Mouse (Mus musculus) MEL (cell line): Measurements from ENCODE around the gene Slc51b.

ENCODE experiments used
- CHD1 ChIP-seq: IDR thresholded peaks from 2 replicates; pipeline ENCODE4 v1.6.1; 2012; ENCODE audit warnings: low read depth, mild to moderate bottlenecking, inconsistent platforms, low read length, improper control_type of control experiment
- CTCF ChIP-seq, 3 experiments: IDR thresholded peaks in 2 of 3; conservative IDR thresholded peaks in 1 of 3; 2 replicates each; pipeline ENCODE4 v1.5.1; 2011 to 2012; ENCODE audit warnings: low read length in 3 of 3, low read depth in 2 of 3, mild to moderate bottlenecking in 2 of 3, improper control_type of control experiment in 1 of 3, inconsistent platforms in 1 of 3, mixed read lengths in 1 of 3, moderate library complexity in 1 of 3; ENCODE audit not compliant: control insufficient read depth in 1 of 3, insufficient read depth in 1 of 3, poor library complexity in 1 of 3, severe bottlenecking in 1 of 3
- MAX ChIP-seq: IDR thresholded peaks from 2 replicates; pipeline ENCODE4 v1.6.1; 2011; ENCODE audit warnings: low read length, improper control_type of control experiment
- MEF2A ChIP-seq: IDR thresholded peaks from 2 replicates; pipeline ENCODE4 v1.6.1; 2014; ENCODE audit warnings: low read depth, mild to moderate bottlenecking, inconsistent platforms, low read length, improper control_type of control experiment; ENCODE audit not compliant: poor library complexity, insufficient replicate concordance, severe bottlenecking; ENCODE audit errors: extremely low read depth
- POLR2A ChIP-seq, 2 experiments: IDR thresholded peaks; 2 replicates each; pipeline ENCODE4 v1.6.1; 2011 to 2012; ENCODE audit warnings: low read length in 2 of 2, mild to moderate bottlenecking in 2 of 2, control low read depth in 1 of 2, improper control_type of control experiment in 1 of 2, low read depth in 1 of 2, moderate library complexity in 1 of 2; ENCODE audit not compliant: control insufficient read depth in 1 of 2, insufficient read depth in 1 of 2, poor library complexity in 1 of 2

GRCm38 (mm10) chr9:65430921-65431320 lies 8.2 kb upstream of the Slc51b start:
- no peak for TF ChIP-seq CHD1
- no peak for TF ChIP-seq CTCF (IDR thresholded peaks at IDR 0.05 in 2 of 3, conservative IDR thresholded peaks at IDR 0.05 in 1 of 3; ENCODE audit: control insufficient read depth in 1 of 3, insufficient read depth in 1 of 3, low read depth in 2 of 3, low read length in 3 of 3, poor library complexity in 1 of 3, severe bottlenecking in 1 of 3)
- no peak for TF ChIP-seq MEF2A
- TF ChIP-seq POLR2A (IDR thresholded peaks at IDR 0.05; ENCODE audit: control insufficient read depth in 1 of 2, insufficient read depth in 1 of 2, low read depth in 1 of 2, low read length in 2 of 2, poor library complexity in 1 of 2), result no peak
- no peak for TF ChIP-seq MAX
